Mouse (Mus musculus) MEL (cell line): Measurements from ENCODE around the gene Pnpla1.

Experiments
- CHD2 ChIP-seq: IDR thresholded peaks from 2 replicates; pipeline ENCODE4 v1.6.1; 2011; ENCODE audit warnings: low read length, improper control_type of control experiment
- CTCF ChIP-seq, 3 experiments: IDR thresholded peaks in 2 of 3; conservative IDR thresholded peaks in 1 of 3; 2 replicates each; pipeline ENCODE4 v1.5.1; 2011 to 2012; ENCODE audit warnings: low read length in 3 of 3, low read depth in 2 of 3, mild to moderate bottlenecking in 2 of 3, improper control_type of control experiment in 1 of 3, inconsistent platforms in 1 of 3, mixed read lengths in 1 of 3, moderate library complexity in 1 of 3; ENCODE audit not compliant: control insufficient read depth in 1 of 3, insufficient read depth in 1 of 3, poor library complexity in 1 of 3, severe bottlenecking in 1 of 3
- E2F4 ChIP-seq: IDR thresholded peaks from 2 replicates; pipeline ENCODE4 v1.6.1; 2011; ENCODE audit warnings: low read depth, low read length, improper control_type of control experiment, borderline replicate concordance
- EP300 ChIP-seq, 2 experiments: IDR thresholded peaks; 2 replicates each; pipeline ENCODE4 v1.6.1; 2011; ENCODE audit warnings: improper control_type of control experiment in 2 of 2, low read length in 2 of 2, low read depth in 1 of 2, mild to moderate bottlenecking in 1 of 2
- GATA1 ChIP-seq: IDR thresholded peaks from 2 replicates; pipeline ENCODE4 v1.6.1; 2011; ENCODE audit warnings: low read depth, low read length, improper control_type of control experiment
- HCFC1 ChIP-seq: IDR thresholded peaks from 2 replicates; pipeline ENCODE4 v1.6.1; 2012; ENCODE audit warnings: low read depth, mild to moderate bottlenecking, inconsistent platforms, low read length, improper control_type of control experiment, moderate library complexity
- MAZ ChIP-seq: IDR thresholded peaks from 2 replicates; pipeline ENCODE4 v1.6.1; 2012; ENCODE audit warnings: low read depth, mild to moderate bottlenecking, inconsistent platforms, low read length, improper control_type of control experiment
- MYC ChIP-seq: IDR thresholded peaks from 2 replicates; pipeline ENCODE4 v1.6.1; 2011; ENCODE audit warnings: low read depth, mild to moderate bottlenecking, low read length, improper control_type of control experiment, moderate library complexity
- POLR2A ChIP-seq, 2 experiments: IDR thresholded peaks; 2 replicates each; pipeline ENCODE4 v1.6.1; 2011 to 2012; ENCODE audit warnings: low read length in 2 of 2, mild to moderate bottlenecking in 2 of 2, control low read depth in 1 of 2, improper control_type of control experiment in 1 of 2, low read depth in 1 of 2, moderate library complexity in 1 of 2; ENCODE audit not compliant: control insufficient read depth in 1 of 2, insufficient read depth in 1 of 2, poor library complexity in 1 of 2
- RAD21 ChIP-seq: IDR thresholded peaks from 2 replicates; pipeline ENCODE4 v1.6.1; 2011; ENCODE audit warnings: mild to moderate bottlenecking, low read depth, low read length, improper control_type of control experiment
- RCOR1 ChIP-seq: IDR thresholded peaks from 2 replicates; pipeline ENCODE4 v1.6.1; 2012; ENCODE audit warnings: low read depth, mild to moderate bottlenecking, inconsistent platforms, low read length, improper control_type of control experiment
- TAL1 ChIP-seq: IDR thresholded peaks from 2 replicates; pipeline ENCODE4 v1.6.1; 2012; ENCODE audit warnings: mild to moderate bottlenecking, inconsistent platforms, low read length, moderate library complexity, mixed read lengths
- ZKSCAN1 ChIP-seq: IDR thresholded peaks from 2 replicates; pipeline ENCODE4 v1.6.1; 2012; ENCODE audit warnings: low read depth, mild to moderate bottlenecking, inconsistent platforms, low read length, improper control_type of control experiment, moderate library complexity

GRCm38 (mm10) chr17:28863926-28864325 is 5.7 kb downstream of the Pnpla1 start:
- TF ChIP-seq E2F4, result no peak
- no peak for TF ChIP-seq CTCF (IDR thresholded peaks at IDR 0.05 in 2 of 3, conservative IDR thresholded peaks at IDR 0.05 in 1 of 3; ENCODE audit: control insufficient read depth in 1 of 3, insufficient read depth in 1 of 3, low read depth in 2 of 3, low read length in 3 of 3, poor library complexity in 1 of 3, severe bottlenecking in 1 of 3)
- no peak for TF ChIP-seq MAZ
- TF ChIP-seq TAL1, result no peak
- TF ChIP-seq EP300 (IDR thresholded peaks at IDR 0.05; ENCODE audit: low read depth in 1 of 2, low read length in 2 of 2), result no peak
- TF ChIP-seq GATA1, result no peak
- TF ChIP-seq MYC, result no peak
- no peak for TF ChIP-seq RAD21
- TF ChIP-seq HCFC1, result no peak
- no peak for TF ChIP-seq ZKSCAN1
- no peak for TF ChIP-seq POLR2A (IDR thresholded peaks at IDR 0.05; ENCODE audit: control insufficient read depth in 1 of 2, insufficient read depth in 1 of 2, low read depth in 1 of 2, low read length in 2 of 2, poor library complexity in 1 of 2)
- TF ChIP-seq RCOR1, result no peak
- no peak for TF ChIP-seq CHD2
